Mouse (Mus musculus) intestine, embryonic 14.5 days (tissue): ENCODE measurements around the gene 1810009A15Rik. TPM values are rescaled to one million over a fixed set of nuclear protein-coding genes. Genes with fewer than 3 reads are reported as not detected.
A peak's percentile ranks its signal among the peaks of the same experiment; 100 is the strongest.

ENCODE experiments used
- ATAC-seq: fragments of 200-750 bp; cut with Nextera tagmentation; replicated peaks from 2 replicates; pipeline ENCODE4 v1.8.0; 2017; ENCODE audit warnings: low read depth, moderate number of reproducible peaks, moderate TSS enrichment, moderate library complexity; ENCODE audit not compliant: low FRiP score, low TSS enrichment
- DNase-seq: peaks from one replicate; pipeline ENCODE4 v3.0.0-alpha.2; 2018; ENCODE audit warnings: low spot score
- H3K27ac ChIP-seq: fragments of 300-500 bp; sonication (generic); 2 replicates; pipeline ENCODE4 v1.5.1; 2014; ENCODE audit warnings: low read depth, mild to moderate bottlenecking, control low read depth
- H3K27me3 ChIP-seq: fragments of 300-500 bp; sonication (generic); replicated peaks from 2 replicates; pipeline ENCODE4 v1.6.1; 2014; ENCODE audit warnings: low read length, control low read depth; ENCODE audit not compliant: control insufficient read depth, insufficient read depth
- H3K36me3 ChIP-seq: fragments of 300-500 bp; sonication (generic); 2 replicates; pipeline ENCODE4 v1.6.1; 2014; ENCODE audit warnings: low read length, control low read depth; ENCODE audit not compliant: control insufficient read depth, insufficient read depth
- H3K4me1 ChIP-seq: fragments of 300-500 bp; sonication (generic); replicated peaks from 2 replicates; pipeline ENCODE4 v1.6.1; 2014; ENCODE audit warnings: low read length, control low read depth, mixed read lengths; ENCODE audit not compliant: control insufficient read depth, insufficient read depth
- H3K4me2 ChIP-seq: fragments of 300-500 bp; sonication (generic); 2 replicates; pipeline ENCODE4 v1.6.1; 2014; ENCODE audit warnings: low read length
- H3K4me3 ChIP-seq: fragments of 300-500 bp; sonication (generic); 2 replicates; pipeline ENCODE4 v1.5.1; 2014; ENCODE audit warnings: low read depth, low read length, control low read depth, mixed read lengths
- H3K9ac ChIP-seq: fragments of 300-500 bp; sonication (generic); 2 replicates; pipeline ENCODE4 v1.6.1; 2014; ENCODE audit warnings: mild to moderate bottlenecking, low read length
- H3K9me3 ChIP-seq: fragments of 300-500 bp; sonication (generic); 2 replicates; pipeline ENCODE4 v1.6.1; 2016; ENCODE audit warnings: low read length, control low read depth; ENCODE audit not compliant: control insufficient read depth
- WGBS: fragments of 180-500 bp; shearing (Covaris S2); extraction: QIAGEN DNeasy Blood & Tissue Kit; methylation state at CpG from one replicate; pipeline ENCODE4 v1.1.7; 2014; 5-methylcytosine and 5-hydroxymethylcytosine counted together
- polyA plus RNA-seq: library from polyadenylated mRNA; unstranded; fragments of >200 nt; fragmentation: Nextera tagmentation; extraction: Ambion mirVana; gene quantifications from 2 replicates; pipeline ENCODE4 v1.2.1, GENCODE M21; 2014

Gene 1810009A15Rik
- polyA plus RNA-seq, 1 experiment from 2014 or later, result 92.8 TPM

DNA sequence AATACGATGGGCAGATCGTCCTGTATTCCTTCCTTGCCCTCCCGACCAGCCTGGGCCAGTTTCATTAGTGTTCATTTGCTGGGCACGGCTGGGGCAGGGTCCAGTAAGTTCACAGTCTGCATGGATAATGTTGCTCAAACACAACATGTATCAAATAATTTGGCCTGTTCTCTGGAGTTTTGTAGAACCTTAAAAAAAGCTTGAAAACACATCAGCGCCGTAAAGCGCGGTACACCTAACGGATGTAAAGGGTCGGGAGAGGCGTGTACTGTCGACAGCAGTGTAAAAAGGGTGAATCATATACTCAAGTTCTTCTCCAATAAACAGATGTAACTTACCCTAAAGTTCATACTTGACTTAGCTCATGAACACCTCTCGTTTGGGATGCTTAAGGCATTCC lies 9.9 kb downstream of the 1810009A15Rik start:
- peaks cover 43% of the 10 kb centered on the region for H3K36me3 ChIP-seq
- DNase-seq, result no peak

DNA sequence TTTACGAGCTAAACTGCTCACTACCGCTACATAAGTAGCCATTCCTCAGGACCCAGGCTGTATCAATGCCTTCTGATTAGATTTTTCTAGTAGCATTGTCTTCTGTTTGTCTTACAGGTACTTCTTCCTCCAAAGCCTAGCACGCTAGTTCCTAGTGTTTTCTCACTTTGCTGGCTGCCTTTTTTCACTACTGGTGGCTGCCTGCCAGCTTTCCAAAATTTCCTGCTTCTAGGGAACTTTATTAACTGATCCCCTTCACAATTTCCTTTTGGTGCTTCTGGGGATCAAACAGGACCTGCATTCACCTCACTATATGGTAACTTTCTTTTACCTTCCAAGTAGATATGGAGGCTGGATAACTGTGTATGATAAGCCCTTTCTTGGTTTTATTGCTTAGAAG lies 10.4 kb downstream of the 1810009A15Rik start:
- Histone ChIP-seq H3K27ac (0 out of 2 replicates have a peak overlapping the region, but pooled peaks have one; percentile 0), H3K36me3 (peaks cover 47% of the 10 kb centered on the region), H3K27me3 (no peaks in the 10 kb centered on the region), H3K4me2 (peak overlapping the region; percentile 85), H3K9me3 (no peaks in the 10 kb centered on the region), H3K4me3 (peak overlapping the region; percentile 96), H3K9ac (peak overlapping the region; percentile 97), H3K4me1 (peaks cover 21% of the 10 kb centered on the region)
- DNase-seq, result no peak
- ATAC-seq, result no peak
- WGBS, result 39% methylated on average over 3 of the region's 3 CpGs

More for the DNA sequence above, 9.9 kb downstream of the 1810009A15Rik start:
- Histone ChIP-seq H3K4me1 (peaks cover 21% of the 10 kb centered on the region), H3K27me3 (no peaks in the 10 kb centered on the region), H3K27ac (peak overlapping the region; percentile 84), H3K9ac (peak overlapping the region; percentile 97), H3K9me3 (no peaks in the 10 kb centered on the region), H3K4me3 (peak overlapping the region; percentile 96), H3K4me2 (peak overlapping the region; percentile 85)
- WGBS, result 4% methylated on average over 13 of the region's 13 CpGs
- ATAC-seq, result no peak

DNA sequence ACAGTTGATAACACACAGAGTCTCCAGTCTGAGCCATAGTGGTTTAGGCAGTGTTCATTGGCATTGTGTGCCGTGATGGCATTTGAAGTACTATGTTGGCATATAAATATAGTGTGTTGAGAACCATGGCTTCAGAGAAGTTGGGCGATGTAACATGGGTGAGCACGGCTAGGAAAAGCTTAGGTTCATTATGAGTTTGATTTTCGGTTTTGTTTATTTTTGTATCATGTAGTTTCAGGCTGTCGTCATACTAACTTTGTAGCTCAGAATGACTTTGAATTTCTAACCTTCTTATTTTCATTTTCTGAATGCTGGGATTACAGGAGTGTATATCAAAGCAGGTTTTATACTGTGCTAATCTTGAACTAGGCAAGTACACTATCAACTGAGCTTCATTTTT lies 14.8 kb downstream of the 1810009A15Rik start:
- H3K36me3 ChIP-seq, result peaks cover 63% of the 10 kb centered on the region

DNA sequence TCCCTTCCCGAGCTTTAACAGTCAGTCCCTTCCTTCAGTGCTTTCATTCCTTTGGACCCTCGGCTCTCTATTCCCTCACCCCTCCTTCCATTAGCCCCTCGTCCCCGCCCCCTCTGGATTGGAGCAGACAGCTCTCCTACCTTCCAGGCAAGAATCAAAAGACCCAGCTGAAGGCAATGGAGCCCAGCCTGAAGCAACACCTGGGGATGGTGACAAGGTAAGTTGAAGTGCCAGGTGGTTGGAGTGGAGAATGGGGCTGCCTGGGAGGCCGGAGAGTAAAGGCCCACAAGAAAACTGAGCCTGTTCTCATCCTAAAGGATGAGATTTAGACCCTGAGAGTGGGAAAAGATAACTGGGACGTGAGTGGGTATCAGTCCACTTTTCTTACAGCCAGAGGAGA lies 19.9 kb downstream of the 1810009A15Rik start:
- H3K36me3 ChIP-seq, result peaks cover 97% of the 10 kb centered on the region
- 90% methylated on average over 6 of the region's 6 CpGs for WGBS

More for the DNA sequence above, 14.8 kb downstream of the 1810009A15Rik start:
- no peak overlapping the region for H3K4me2 ChIP-seq
- no peak overlapping the region for H3K27ac ChIP-seq
- ATAC-seq, result no peak
- no peak for DNase-seq
- 95% methylated on average over 5 of the region's 5 CpGs for WGBS
- H3K4me3 ChIP-seq, result no peak overlapping the region
- H3K9ac ChIP-seq, result no peak overlapping the region
- peaks cover 12% of the 10 kb centered on the region for H3K4me1 ChIP-seq
- no peaks in the 10 kb centered on the region for H3K9me3 ChIP-seq
- H3K27me3 ChIP-seq, result no peaks in the 10 kb centered on the region

DNA sequence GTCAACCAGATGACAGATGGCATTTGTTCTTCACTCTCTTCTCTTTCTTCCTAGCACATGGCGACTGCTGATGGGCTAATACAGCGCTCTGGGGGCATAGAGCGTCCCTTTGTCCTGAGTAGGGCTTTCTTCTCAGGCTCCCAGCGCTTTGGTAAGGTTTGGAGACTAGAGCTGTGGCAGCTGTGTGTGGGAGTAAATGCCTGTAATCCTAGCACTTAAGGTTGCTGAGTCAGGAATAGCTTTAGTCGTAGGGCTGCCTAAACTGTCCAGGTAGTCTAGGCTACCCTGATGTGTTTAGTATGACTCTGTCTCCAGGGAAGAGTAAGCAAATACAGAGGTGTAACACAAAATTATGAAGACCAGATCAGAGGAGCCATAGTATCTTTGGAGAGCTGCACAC lies 23.2 kb downstream of the 1810009A15Rik start:
- H3K36me3 ChIP-seq, result peaks cover 100% of the 10 kb centered on the region
- 93% methylated on average over 5 of the region's 5 CpGs for WGBS
- H3K4me1 ChIP-seq, result no peaks in the 10 kb centered on the region
- no peak for ATAC-seq
- DNase-seq, result no peak
- H3K27me3 ChIP-seq, result no peaks in the 10 kb centered on the region
- H3K4me3 ChIP-seq, result no peak overlapping the region
- H3K9ac ChIP-seq, result no peak overlapping the region
- no peak overlapping the region for H3K27ac ChIP-seq
- no peaks in the 10 kb centered on the region for H3K9me3 ChIP-seq
- H3K4me2 ChIP-seq, result no peak overlapping the region

More for the DNA sequence above, 19.9 kb downstream of the 1810009A15Rik start:
- DNase-seq (no peak), ATAC-seq (no peak)
- H3K27me3 ChIP-seq, result no peaks in the 10 kb centered on the region
- no peaks in the 10 kb centered on the region for H3K9me3 ChIP-seq
- H3K4me3 ChIP-seq, result no peak overlapping the region
- H3K27ac ChIP-seq, result no peak overlapping the region
- no peak overlapping the region for H3K9ac ChIP-seq
- no peaks in the 10 kb centered on the region for H3K4me1 ChIP-seq
- no peak overlapping the region for H3K4me2 ChIP-seq

DNA sequence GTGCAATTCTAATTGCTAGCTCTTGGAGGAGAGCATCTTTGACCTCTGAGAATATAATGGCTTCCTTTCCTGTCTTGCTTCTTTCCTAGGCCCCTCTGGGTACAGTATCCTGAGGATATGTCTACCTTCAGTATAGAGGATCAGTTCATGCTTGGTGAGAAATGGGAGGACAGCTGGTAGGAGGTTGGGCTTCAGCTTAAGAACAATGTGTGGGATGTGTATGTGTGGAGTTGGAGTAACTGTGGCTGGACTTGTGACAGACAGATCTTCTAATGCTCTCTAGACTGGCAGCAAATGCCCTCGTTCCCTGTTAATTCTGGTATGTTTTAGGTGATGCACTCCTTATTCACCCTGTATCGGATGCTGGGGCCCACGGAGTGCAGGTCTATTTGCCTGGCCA lies 25.6 kb downstream of the 1810009A15Rik start:
- Histone ChIP-seq H3K36me3 (peaks cover 81% of the 10 kb centered on the region), H3K9ac (no peak overlapping the region), H3K4me2 (no peak overlapping the region), H3K9me3 (no peaks in the 10 kb centered on the region), H3K27me3 (no peaks in the 10 kb centered on the region), H3K4me3 (no peak overlapping the region), H3K27ac (no peak overlapping the region), H3K4me1 (no peaks in the 10 kb centered on the region)
- ATAC-seq, result no peak
- DNase-seq, result no peak
- WGBS, result 95% methylated on average over 3 of the region's 3 CpGs

DNA sequence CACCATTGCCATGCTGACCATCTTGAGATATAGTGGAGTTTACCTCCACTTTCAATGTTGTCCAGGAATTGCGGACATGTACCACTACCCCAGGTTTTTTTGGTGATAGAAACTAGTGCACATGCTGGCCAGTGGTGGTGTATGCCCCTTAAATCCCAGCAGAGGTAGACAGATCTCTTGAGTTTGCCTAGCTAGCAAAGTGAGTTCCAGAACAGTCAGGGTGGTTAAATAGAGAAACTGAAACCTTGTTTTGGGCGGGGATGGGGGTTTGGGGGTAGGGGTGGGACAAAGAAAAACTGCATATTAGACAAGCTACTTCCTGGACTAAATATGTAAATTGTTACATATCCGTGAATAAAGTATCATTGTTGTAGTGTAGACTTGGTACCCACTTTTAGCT lies 30.3 kb downstream of the 1810009A15Rik start:
- 90% methylated on average over 3 of the region's 3 CpGs for WGBS
- Histone ChIP-seq H3K9me3 (no peaks in the 10 kb centered on the region), H3K36me3 (peaks cover 44% of the 10 kb centered on the region), H3K9ac (no peak overlapping the region), H3K4me2 (no peak overlapping the region), H3K4me1 (peaks cover 11% of the 10 kb centered on the region), H3K27ac (no peak overlapping the region), H3K27me3 (no peaks in the 10 kb centered on the region), H3K4me3 (no peak overlapping the region)
- DNase-seq (no peak), ATAC-seq (no peak)

DNA sequence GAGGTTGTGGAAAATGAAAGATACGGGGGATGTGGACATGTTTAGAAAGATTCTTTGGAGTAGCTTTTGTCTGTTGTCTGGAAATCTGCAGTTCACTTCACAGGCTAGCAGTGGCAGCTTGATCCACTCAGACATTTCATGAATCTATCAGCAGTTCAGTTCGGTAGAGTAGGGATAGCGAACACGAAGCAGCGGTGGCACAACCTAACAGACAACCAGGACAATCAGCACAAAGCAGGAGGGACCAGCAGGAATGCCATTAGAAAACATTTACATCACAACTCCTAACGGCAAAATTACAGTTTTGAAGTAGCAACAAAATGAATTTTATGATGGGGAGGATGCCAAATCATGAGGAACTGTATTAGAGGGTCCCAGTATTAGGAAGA lies 31.0 kb downstream of the 1810009A15Rik start:
- Histone ChIP-seq H3K4me1 (peaks cover 11% of the 10 kb centered on the region), H3K36me3 (peaks cover 38% of the 10 kb centered on the region), H3K9ac (peak overlapping the region; percentile 78), H3K9me3 (no peaks in the 10 kb centered on the region), H3K27ac (peak overlapping the region; percentile 86), H3K27me3 (no peaks in the 10 kb centered on the region), H3K4me3 (peak overlapping the region; percentile 87), H3K4me2 (peak overlapping the region; percentile 65)
- ATAC-seq (no peak), DNase-seq (no peak)
- 70% methylated on average over 6 of the region's 6 CpGs for WGBS

DNA sequence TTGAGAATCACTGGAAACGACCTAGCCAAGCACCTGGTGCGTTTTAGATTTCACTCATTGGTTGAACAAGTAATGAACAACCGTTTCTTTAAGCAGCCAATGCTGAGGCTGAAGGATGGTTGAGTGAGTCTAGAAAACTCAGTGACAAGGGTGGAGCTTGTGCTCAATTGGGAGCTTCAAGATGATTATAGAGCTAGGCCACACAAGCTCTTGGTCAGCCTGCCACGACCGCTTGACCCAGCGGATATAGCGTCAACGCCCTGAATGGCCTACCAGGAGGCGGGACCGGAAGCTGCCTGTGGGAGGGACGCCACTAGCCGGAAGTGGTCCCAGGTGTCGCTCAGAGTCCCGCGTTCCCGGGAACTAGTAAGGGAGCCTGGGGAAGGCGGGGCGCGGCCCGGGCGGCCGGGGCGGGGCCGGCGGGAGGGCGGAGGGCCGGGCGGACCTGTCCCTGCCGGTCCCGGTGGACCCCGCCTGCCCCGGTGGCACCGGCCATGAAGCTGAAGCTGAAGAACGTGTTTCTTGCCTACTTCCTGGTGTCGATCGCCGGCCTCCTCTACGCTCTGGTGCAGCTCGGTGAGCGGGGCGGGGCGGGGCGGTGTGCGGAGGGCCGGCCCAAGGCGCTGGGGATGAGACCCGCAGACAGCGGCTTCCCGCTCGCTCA lies 31.6 kb downstream of the 1810009A15Rik start, which contains the start of gene B3gat3:
Gene B3gat3 (plus strand): TSS at position 302 of the 664 bp plus-strand sequence.
- no peaks in the 10 kb centered on the region for H3K9me3 ChIP-seq
- H3K27me3 ChIP-seq, result no peaks in the 10 kb centered on the region
- 2% methylated on average over 40 of the region's 50 CpGs for WGBS
- peak within 1 kb of the TSS; percentile 86 for H3K27ac ChIP-seq
- peak within 1 kb of the TSS; percentile 65 for H3K4me2 ChIP-seq
- ATAC-seq, result peak; percentile 98
- peaks cover 11% of the 10 kb centered on the region for H3K4me1 ChIP-seq
- H3K36me3 ChIP-seq, result peaks cover 33% of the 10 kb centered on the region
- peak; percentile 95 for DNase-seq
- peak within 1 kb of the TSS; percentile 78 for H3K9ac ChIP-seq
- peak within 1 kb of the TSS; percentile 87 for H3K4me3 ChIP-seq
